Mouse (Mus musculus): ENCODE measurements around the gene Rbm19. TPM values are rescaled to one million over a fixed set of nuclear protein-coding genes. Genes with fewer than 3 reads are reported as not detected.
A peak's percentile ranks its signal among the peaks of the same experiment; 100 is the strongest.

Gene Rbm19
- total RNA-seq, 2 experiments from 2014 or later = 24.2 to 24.8 TPM

GRCm38 (mm10) chr5:120134000-120134399, 17.7 kb downstream of the Rbm19 start:
- peak; percentile 61 to 71 for DNase-seq

- no peak for DNase-seq
These were observed 19.1 kb downstream of the Rbm19 start for GRCm38 (mm10) chr5:120135337-120135736.

GRCm38 (mm10) chr5:120135823-120136222, 19.6 kb downstream of the Rbm19 start:
- DNase-seq = no peak

- no peak for DNase-seq
These were observed 20.0 kb downstream of the Rbm19 start for GRCm38 (mm10) chr5:120136236-120136675.

- DNase-seq = no peak
These were observed 20.8 kb downstream of the Rbm19 start for GRCm38 (mm10) chr5:120137038-120137437.

- no peak for DNase-seq
These were observed 21.6 kb downstream of the Rbm19 start for GRCm38 (mm10) chr5:120137846-120138245.

GRCm38 (mm10) chr5:120138406-120138805, 22.1 kb downstream of the Rbm19 start:
- DNase-seq = no peak

GRCm38 (mm10) chr5:120139224-120139623, 23.0 kb downstream of the Rbm19 start:
- DNase-seq = no peak

GRCm38 (mm10) chr5:120143941-120144340, 27.7 kb downstream of the Rbm19 start:
- DNase-seq = peak in 1 of 2 experiments; percentile 38

- DNase-seq = no peak
These were observed 29.2 kb downstream of the Rbm19 start for GRCm38 (mm10) chr5:120145371-120146050.

- peak in 1 of 2 experiments; percentile 44 for DNase-seq
These were observed 29.8 kb downstream of the Rbm19 start for GRCm38 (mm10) chr5:120146051-120146385.

GRCm38 (mm10) chr5:120146909-120147308, 30.6 kb downstream of the Rbm19 start:
- DNase-seq = no peak

GRCm38 (mm10) chr5:120148246-120148645, 32.0 kb downstream of the Rbm19 start:
- no peak for DNase-seq

- DNase-seq = no peak
These were observed 34.9 kb downstream of the Rbm19 start for GRCm38 (mm10) chr5:120151145-120151544.

GRCm38 (mm10) chr5:120153140-120153539, 36.9 kb downstream of the Rbm19 start:
- no peak for DNase-seq

- no peak for DNase-seq
These were observed 39.4 kb downstream of the Rbm19 start for GRCm38 (mm10) chr5:120155672-120156071.

GRCm38 (mm10) chr5:120156166-120156909, 40.1 kb downstream of the Rbm19 start:
- DNase-seq = peak; percentile 22 to 57

- DNase-seq = no peak
These were observed 40.9 kb downstream of the Rbm19 start for GRCm38 (mm10) chr5:120157115-120157514.

- no peak for DNase-seq
These were observed 42.2 kb downstream of the Rbm19 start for GRCm38 (mm10) chr5:120158476-120158875.

GRCm38 (mm10) chr5:120160923-120161658, 44.8 kb downstream of the Rbm19 start:
- DNase-seq = no peak

GRCm38 (mm10) chr5:120162689-120163088, 46.4 kb downstream of the Rbm19 start:
- DNase-seq = no peak

GRCm38 (mm10) chr5:120163428-120163827, 47.2 kb downstream of the Rbm19 start:
- no peak for DNase-seq

- peak; percentile 72 to 82 for DNase-seq
These were observed 48.2 kb downstream of the Rbm19 start for GRCm38 (mm10) chr5:120164450-120164849.

All from adrenal gland, postnatal 36 days (tissue).